Mouse (Mus musculus) yolk sac, embryonic 10.5 days (tissue): ENCODE measurements around the gene Eml4.

ENCODE experiments used
- DNase-seq: peaks from one replicate; pipeline ENCODE4 v3.0.0-alpha.2; 2017; ENCODE audit warnings: low spot score

Gene Eml4

GRCm38 (mm10) chr17:83350379-83351091 lies at the start of gene Eml4:
Gene Eml4, plus strand, starts transcription at chr17:83350931.
- peak; percentile 90 for DNase-seq

GRCm38 (mm10) chr17:83301433-83301832 lies 49.3 kb upstream of the Eml4 start:
- DNase-seq: no peak

GRCm38 (mm10) chr17:83304089-83304822 lies 46.5 kb upstream of the Eml4 start:
- no peak for DNase-seq

- peak; percentile 81 for DNase-seq
Measured at GRCm38 (mm10) chr17:83306964-83307640, 43.6 kb upstream of the Eml4 start.

- no peak for DNase-seq
Measured at GRCm38 (mm10) chr17:83307641-83308296, 43.0 kb upstream of the Eml4 start.

GRCm38 (mm10) chr17:83308451-83308850 lies 42.3 kb upstream of the Eml4 start:
- DNase-seq: no peak

- no peak for DNase-seq
Measured at GRCm38 (mm10) chr17:83309243-83309642, 41.5 kb upstream of the Eml4 start.

- DNase-seq: no peak
Measured at GRCm38 (mm10) chr17:83311806-83312205, 38.9 kb upstream of the Eml4 start.

- peak; percentile 66 for DNase-seq
Measured at GRCm38 (mm10) chr17:83312244-83312918, 38.4 kb upstream of the Eml4 start.

- peak; percentile 48 for DNase-seq
Measured at GRCm38 (mm10) chr17:83313046-83313689, 37.6 kb upstream of the Eml4 start.

GRCm38 (mm10) chr17:83315476-83315875 lies 35.3 kb upstream of the Eml4 start:
- no peak for DNase-seq

- peak; percentile 80 for DNase-seq
Measured at GRCm38 (mm10) chr17:83322621-83323335, 28.0 kb upstream of the Eml4 start.

- DNase-seq: peak; percentile 80
Measured at GRCm38 (mm10) chr17:83323410-83324268, 27.1 kb upstream of the Eml4 start.

GRCm38 (mm10) chr17:83324269-83324616 lies 26.5 kb upstream of the Eml4 start:
- DNase-seq: no peak

- peak; percentile 32 for DNase-seq
Measured at GRCm38 (mm10) chr17:83335183-83335584, 15.5 kb upstream of the Eml4 start.

GRCm38 (mm10) chr17:83337051-83337898 lies 13.5 kb upstream of the Eml4 start:
- no peak for DNase-seq

- DNase-seq: no peak
Measured at GRCm38 (mm10) chr17:83339368-83340085, 11.2 kb upstream of the Eml4 start.

GRCm38 (mm10) chr17:83340895-83341524 lies 9.7 kb upstream of the Eml4 start:
- DNase-seq: no peak
